Mouse (Mus musculus) regulatory T cell (primary cell): ENCODE results near the gene Phlda2.

Experiments
- in situ Hi-C: fragments of 300-600 bp; cut with MboI, MseI; formaldehyde crosslinking; loops from one replicate; pipeline ENCODE4 v1.15.1; 2025; ENCODE audit warnings: high pct_unique_total_duplicates

Gene Phlda2

GRCm38 (mm10) chr7:143463865-143464415, 39.0 kb downstream of the Phlda2 start:
- in situ Hi-C loops = no loop called here

GRCm38 (mm10) chr7:143462516-143462915, 40.4 kb downstream of the Phlda2 start:
- in situ Hi-C loops = no loop called here

- in situ Hi-C loops = no loop called here
These were observed 41.0 kb downstream of the Phlda2 start for GRCm38 (mm10) chr7:143461920-143462319.

- in situ Hi-C loops = no loop called here
These were observed 41.6 kb downstream of the Phlda2 start for GRCm38 (mm10) chr7:143461294-143461870.

- in situ Hi-C loops = no loop called here
These were observed 42.1 kb downstream of the Phlda2 start, which contains the start of gene Cdkn1c for GRCm38 (mm10) chr7:143460874-143461273. TSS of gene Cdkn1c (minus strand) at chr7:143461050.

GRCm38 (mm10) chr7:143460217-143460834, 42.6 kb downstream of the Phlda2 start:
- in situ Hi-C loops = no loop called here

GRCm38 (mm10) chr7:143459332-143460211, 43.4 kb downstream of the Phlda2 start:
- in situ Hi-C loops = no loop called here

- in situ Hi-C loops = no loop called here
These were observed 44.0 kb downstream of the Phlda2 start for GRCm38 (mm10) chr7:143458963-143459331.
